Mouse (Mus musculus): ENCODE measurements around the gene Kazn. TPM values are rescaled to one million over a fixed set of nuclear protein-coding genes. Genes with fewer than 3 reads are reported as not detected.

The Kazn gene
- total RNA-seq, 1 experiment from 2014 or later, result 0.50 TPM

DNA sequence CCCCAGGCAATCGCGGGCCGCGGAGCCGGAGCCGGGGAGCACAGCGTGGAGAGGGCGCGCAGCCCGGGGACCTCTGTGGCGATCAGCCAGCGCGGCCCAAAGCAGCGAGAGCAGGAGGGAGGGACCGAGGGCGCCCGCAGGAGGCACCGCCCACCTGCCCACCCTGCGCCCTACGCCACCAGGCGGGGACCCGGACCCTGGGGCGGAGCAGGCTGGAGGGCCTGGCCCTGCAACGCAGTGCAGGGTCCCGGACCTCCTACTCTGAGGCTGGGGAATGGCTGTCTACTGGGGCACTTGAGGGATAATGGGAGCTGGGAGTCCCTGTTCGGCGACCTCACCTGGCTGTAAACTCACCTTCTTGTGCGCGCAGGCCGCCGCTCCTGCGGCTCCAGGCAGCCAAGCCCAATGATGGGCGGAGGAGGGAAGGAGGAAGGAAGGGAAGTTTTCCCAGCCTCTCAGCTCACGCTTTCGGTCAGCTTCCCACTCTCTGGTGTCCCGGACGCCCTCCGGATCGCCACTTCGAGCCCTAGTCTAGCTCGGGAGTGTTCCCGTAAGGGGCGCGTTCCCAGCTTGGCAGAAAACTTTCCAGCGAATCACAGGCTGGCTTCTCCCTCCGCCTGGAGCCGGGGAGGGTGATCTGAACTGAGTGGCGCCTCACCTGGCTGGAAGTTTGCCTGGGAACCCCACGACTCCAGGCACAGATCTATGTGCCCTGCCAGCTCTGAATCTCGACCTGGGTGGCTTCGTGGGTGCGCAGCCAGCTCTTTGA is 154.9 kb downstream of the Kazn start, which contains the start of gene Tmem51:
Tmem51 (minus strand) TSS at position 174 of the 769 bp plus-strand sequence.
- ATAC-seq (replicated peaks; ENCODE audit: low read depth, poor library complexity, severe bottlenecking), result peak; percentile 67

DNA sequence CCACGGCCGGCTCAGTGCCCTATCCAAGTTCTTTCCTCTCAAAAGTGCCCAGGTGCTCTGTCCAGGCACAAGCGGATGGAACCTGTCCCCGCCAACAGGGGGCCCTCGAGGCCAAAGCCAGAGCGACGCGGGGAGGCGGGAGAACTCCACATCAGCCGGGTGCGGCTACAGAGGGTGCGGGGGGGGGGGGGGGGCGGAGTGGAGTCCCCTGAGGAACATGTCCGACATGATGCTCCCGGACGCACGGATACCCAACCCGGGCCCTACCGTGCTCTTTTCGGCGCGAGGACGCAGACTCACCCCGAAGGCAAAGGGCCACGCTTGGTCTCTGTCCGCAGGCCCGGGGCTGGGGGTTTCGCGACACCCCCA is 155.5 kb downstream of the Kazn start:
- peak; percentile 55 for ATAC-seq (replicated peaks; ENCODE audit: low read depth, poor library complexity, severe bottlenecking)

DNA sequence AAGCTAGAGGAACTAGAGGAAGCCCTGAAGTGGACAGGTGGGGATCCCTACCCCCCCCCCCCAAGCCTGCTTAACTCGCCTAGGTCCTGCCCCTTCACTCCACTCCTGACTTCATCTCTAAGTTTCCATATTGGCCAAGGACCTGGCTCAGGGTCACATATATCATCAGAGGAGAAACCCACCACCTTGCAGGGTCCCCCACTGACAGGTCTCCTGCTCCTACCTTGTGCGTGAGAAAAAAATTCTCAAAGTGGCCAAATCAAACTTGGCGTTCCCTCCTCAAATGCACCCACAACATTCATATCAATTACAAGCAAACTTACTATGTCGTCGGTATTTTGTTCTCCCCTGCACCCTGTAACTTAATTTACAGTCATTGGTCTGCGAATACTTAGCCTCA is 156.0 kb downstream of the Kazn start:
- ATAC-seq (replicated peaks; ENCODE audit: low read depth, poor library complexity, severe bottlenecking), result no peak

DNA sequence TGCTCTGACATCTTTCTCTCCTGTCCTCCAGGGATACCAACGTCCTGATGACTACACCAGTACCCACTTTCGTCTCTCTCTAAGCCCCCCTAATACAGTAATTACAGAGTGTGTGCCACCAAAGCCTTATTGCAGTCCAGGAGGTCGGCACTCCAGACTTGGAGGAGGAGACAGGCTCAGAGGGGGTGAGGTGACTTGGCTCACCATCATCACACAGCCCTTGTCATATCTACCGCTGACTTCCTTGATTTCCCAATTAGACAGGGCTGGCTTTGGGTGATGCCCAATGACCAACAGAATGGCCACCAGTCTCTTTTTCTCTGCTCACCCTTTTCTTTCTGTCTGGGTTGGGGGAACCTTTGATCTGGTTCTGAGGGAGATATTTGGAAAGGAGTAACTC is 156.5 kb downstream of the Kazn start:
- no peak for ATAC-seq (replicated peaks; ENCODE audit: low read depth, poor library complexity, severe bottlenecking)

DNA sequence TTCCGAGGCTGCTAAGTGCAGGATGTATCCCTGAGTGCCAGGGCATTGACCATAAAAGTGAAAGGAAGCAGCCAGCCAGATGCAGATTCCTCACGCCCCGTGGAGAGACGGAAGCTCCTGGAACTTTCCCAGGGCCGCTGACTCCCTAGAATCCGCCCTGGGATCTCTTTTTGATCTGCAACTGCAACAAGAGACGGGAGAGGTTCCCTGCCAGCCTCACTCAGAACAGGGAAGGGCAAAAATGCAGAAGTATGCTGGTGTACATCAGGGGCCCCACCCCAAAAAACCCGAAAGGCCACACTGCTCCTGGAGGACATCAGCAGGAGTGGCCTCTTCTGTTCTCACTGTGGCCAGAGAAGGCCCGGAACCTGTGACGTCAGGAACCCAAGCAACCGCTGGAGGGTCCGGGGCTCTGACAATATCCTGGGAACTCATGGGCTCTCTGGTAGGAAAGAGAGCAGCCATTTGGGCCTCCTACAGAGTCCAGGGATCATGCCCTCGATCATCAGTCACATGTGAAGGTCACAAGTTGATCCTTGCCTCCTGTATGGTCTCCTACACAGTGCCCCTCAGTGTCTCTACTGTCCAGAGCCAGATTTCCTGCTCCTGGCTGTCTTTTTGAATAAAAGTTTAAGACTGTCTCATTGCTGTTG is 157.4 kb downstream of the Kazn start:
- peak; percentile 30; the same call in 1 of the 2 replicates for ATAC-seq (replicated peaks; ENCODE audit: low read depth, poor library complexity, severe bottlenecking)

DNA sequence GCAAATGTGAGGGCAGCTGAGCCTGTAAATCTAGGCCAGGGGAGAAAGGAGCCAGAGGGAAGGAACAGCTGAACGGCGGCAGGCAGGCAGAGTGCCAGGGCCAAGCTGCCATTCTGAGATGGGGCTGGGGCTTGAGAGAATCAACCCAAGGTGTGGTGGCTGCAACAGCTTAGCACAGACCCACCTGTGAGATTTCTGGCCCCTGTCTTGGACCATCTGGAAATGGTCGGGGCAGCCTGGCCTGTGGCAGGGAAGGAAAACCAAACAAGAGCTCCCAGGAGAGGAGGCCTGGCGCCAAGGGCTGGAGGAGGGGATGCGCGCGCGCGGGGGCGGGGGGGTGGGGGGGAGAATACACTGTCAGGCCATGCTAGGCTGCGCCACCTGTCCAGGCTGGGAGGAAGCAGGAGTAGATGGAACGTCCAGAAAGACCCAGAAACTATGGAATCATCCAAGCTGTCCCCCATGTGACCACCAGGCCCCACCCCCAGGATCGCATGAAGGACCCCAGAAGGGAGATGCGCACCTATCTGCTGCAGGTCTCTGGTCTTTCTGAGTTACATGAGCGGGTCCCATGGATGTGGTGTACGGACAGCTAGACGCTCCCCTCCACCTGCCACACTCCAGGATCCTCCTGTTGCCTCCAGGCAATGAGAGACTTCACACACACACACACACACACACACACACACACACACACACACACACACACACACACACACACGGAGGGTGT is 158.1 kb downstream of the Kazn start:
- ATAC-seq (replicated peaks; ENCODE audit: low read depth, poor library complexity, severe bottlenecking), result no peak

DNA sequence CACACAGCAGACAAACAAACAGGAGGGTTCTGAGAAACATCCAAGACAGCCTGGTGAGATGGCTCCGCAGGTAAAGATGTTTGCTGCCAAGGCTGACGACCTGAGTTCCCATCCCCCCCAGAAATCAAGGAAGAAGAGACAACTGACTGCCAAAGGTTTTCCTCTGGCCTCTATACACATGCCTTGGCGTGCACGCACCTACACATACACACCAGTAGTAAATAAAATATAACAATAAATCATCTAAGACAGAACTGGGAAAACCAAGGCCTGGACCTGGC is 158.8 kb downstream of the Kazn start:
- ATAC-seq (replicated peaks; ENCODE audit: low read depth, poor library complexity, severe bottlenecking), result no peak

DNA sequence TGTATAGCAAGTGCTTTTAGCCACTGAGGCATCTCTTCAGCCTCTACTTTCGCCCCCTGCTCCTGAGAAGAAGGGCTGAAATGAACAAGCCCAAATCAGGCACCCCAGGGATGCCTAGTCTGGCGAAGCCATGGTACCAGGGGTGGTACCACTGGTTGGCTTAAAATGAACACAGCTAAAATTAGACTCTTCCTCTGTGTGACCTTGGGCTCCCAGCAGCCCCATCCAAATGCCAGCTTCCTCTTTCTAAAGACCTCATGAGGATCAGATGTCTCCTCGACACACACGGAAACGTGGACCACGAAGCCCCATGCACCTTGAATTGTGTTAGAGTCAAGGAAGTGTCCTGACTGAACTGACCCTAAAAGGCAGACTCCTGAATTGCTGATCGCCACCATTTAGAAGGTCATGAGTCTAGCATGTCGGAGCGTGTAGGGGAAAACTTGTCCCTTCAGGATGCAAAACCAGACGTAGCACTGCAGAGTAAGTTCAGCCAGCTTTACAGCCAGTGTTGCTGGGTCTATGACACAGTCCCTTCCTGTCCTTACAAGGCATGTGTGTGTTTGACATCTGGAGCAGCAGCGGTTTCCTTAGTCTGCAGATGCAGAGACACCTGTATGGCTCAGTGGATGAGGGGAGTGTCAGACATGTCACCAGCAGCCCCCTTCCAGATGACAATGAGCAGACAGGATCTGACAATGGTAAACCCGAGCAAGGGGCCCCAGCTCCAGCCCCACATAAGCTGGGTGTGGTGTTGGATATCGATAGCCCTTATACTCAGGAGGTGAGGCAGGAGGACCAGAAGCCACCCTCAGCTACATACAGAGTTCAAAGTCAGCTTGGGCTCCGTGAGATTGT is 159.3 kb downstream of the Kazn start:
- peak; percentile 22 for ATAC-seq (replicated peaks; ENCODE audit: low read depth, poor library complexity, severe bottlenecking)

DNA sequence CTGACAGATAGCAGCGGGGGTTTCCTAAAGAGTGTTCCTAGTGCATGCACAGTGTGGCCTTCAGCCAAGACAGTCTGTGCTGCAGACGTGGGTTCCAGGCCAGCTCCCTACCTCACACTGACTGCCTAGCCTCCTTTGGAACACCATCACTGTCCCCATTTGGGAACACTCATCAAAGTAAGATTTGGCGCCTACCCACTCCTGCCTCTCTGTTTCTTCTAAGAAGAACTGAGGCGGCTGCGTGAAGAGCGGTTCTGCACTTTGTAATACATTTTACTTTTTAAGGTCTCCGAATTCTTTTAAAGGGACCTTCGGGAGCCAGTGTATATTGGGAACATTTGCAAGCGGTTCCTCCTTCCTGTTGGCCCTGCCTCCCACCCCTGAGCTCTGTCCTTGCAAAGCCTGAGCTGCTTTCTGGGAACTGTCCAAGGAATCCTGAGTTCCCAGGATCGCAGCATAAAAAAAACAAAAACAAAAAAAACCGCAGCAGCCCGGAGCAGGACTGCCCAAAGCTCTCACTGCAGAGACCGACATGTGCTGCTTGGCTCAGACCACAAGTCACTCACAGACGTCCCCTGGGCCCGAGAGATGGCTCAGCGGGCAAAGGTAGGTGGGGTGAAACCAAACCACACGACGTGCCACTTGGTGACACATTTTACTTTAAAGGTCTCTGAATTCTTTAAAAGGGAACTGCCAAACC is 161.5 kb downstream of the Kazn start:
- peak; percentile 79 for ATAC-seq (replicated peaks; ENCODE audit: low read depth, poor library complexity, severe bottlenecking)

DNA sequence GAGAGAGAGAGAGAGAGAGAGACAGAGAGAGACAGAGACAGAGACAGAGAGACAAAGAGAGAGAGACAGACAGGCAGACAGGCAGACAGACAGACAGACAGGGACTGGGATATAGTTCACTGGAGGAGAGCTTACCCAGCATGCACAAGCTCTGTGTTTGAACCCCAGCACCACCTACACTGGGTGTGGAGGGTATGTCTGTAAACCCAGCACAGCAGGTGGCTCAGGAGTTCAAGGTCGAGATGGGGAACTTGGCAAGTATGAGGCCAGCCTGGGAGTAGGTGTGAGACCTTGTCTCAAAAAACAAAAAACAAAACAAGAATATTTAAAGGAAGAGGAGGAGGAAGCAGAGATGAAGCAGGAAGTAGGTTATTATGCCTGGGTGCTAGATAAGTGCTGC is 162.3 kb downstream of the Kazn start:
- ATAC-seq (replicated peaks; ENCODE audit: low read depth, poor library complexity, severe bottlenecking), result no peak

DNA sequence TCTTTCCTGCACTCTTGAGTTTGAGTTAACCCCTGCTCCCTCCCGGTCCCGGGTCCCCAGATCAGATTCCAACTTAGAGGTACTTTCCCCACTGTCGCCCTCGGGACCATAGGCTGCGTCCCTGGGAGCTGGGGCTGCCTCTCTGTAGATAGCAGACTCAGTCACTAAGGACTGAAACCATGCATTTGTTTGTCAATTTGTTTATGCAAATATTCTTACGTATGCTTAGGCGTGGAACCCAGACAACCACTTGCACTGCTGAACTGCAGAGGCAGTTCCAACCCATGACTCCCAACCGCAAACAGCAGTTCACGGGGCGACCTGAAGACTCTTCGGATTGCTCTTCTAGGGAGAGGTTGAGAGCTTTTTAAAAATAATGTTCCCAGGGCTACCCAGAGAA is 163.3 kb downstream of the Kazn start:
- ATAC-seq (replicated peaks; ENCODE audit: low read depth, poor library complexity, severe bottlenecking), result no peak

DNA sequence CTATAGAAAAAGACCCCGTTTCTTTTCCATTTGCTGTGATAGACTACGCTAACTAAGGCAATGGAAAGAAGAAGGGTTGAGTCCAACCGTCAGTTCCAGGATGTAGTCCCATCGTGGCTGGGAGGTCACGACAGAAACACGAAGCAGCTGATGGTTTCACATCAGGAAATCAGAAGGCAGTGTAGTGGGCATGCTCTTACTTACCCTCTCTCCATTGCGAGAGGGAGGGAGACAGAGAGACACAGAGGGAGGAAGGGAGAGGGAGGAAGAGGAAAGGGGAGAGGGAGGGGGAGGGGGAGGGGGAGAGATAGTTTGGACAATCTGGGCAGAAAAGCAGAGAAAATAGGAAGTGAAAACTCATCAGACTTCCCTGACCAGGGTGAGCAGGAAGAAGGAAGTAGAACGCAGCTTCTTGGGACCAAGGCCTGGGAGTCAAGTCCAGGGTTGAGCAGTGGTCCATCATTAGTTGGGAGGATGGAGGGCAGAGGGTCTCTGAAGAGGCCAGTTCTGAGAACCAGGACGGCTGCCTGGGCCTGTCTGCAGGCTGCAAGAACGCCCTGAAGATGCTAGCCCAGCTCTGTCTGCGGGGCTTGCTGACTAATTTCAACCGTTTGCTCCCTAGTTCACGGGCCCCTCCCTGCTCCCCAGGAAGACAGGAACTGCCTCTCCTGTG is 165.0 kb downstream of the Kazn start:
- peak; percentile 34 for ATAC-seq (replicated peaks; ENCODE audit: low read depth, poor library complexity, severe bottlenecking)

DNA sequence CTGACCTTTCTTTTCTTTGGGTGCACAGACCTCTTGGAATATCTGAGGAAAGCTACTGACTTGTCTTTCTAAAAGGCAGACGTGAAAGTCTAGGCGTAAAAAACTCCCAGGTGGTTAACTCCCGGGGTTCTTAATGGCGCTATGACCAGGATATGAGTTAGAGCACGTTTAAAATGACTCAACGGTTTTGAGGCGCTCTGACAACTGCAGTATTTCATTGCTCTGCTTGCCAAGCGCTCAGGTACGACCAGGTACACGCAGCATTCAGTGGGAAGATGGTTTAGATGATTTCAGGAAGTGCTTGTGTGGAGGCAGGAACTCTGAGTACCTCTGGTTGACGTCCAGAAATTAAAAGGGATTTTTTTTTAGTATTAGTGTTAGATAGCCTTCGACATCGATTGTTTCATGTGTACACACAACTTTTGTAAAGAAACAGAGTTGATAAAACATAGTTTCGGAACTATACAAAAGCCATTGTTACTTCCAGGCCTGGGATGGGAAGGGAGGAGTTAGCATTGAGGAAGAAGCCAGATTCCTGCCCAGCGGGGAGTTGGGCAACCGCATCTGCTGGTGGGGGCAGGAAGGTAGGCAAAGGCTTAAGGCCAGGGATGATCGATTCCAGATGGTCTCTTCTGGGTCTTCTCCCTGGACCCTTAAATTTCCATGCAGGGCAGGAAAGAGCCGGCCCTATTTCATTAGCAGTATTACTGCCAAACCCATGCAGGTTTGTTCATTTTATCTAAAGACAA is 167.8 kb downstream of the Kazn start:
- ATAC-seq (replicated peaks; ENCODE audit: low read depth, poor library complexity, severe bottlenecking), result no peak

DNA sequence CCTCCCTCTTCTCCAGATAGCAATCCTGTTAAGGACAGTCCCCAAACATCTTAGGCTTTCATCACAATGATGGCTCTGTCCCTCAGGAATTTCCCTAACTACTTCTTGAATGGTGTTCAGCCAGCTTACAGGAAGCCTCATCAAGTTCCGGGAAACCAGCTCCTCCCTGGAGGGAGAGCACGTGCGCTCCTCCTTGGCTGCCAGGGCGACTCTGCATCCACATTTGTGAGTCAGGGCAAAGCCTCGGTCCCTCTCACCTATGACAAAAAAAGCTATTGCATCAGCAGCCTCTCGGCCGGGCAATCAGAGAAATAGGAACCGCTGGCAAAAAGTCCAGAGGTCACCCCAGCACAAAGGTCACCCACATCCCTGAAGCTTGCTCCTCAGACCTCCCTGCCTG is 168.4 kb downstream of the Kazn start:
- no peak for ATAC-seq (replicated peaks; ENCODE audit: low read depth, poor library complexity, severe bottlenecking)

DNA sequence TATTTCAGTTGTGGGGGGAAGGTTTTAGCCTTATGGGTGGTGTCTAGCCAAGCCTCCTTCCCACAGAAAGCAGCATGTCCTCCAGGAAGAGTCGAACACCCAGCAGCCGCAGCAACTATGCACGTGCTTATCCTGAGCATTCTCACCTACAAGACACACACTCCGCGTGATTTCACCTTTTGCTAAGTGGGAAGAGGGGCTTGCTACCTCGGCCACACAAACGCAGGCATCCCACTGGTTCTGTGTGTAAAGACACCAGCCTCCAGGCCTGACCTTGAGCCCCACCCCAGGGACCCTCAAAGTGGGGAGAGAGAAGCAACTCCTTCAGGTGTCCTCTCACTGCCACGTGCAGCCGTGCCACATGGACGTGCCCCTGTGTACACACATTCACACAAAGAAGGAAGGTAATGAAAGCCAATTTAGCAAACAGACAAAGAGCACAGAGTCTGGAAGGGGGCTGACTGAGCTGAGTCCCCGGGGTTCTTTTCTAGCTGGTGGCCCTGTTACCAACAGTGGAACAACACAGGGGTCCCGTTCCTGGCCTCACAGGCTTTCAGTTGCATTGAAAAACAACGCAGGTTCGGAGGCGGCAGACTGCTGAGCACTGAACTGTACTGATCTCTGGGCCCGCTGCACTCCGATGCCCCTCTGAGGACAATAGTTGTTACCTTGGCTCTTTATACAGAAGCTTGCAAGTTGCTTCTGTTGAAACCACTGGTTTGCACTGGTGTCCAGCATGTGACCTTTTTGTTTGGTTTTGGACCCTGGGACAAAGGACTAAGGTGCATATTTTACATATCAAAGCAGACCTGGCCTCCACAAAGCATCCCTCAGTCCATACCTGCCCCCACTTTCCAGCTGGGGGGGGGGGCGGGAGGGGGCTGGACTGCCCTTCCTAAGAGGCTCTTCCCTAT is 170.0 kb downstream of the Kazn start:
- ATAC-seq (replicated peaks; ENCODE audit: low read depth, poor library complexity, severe bottlenecking), result no peak

DNA sequence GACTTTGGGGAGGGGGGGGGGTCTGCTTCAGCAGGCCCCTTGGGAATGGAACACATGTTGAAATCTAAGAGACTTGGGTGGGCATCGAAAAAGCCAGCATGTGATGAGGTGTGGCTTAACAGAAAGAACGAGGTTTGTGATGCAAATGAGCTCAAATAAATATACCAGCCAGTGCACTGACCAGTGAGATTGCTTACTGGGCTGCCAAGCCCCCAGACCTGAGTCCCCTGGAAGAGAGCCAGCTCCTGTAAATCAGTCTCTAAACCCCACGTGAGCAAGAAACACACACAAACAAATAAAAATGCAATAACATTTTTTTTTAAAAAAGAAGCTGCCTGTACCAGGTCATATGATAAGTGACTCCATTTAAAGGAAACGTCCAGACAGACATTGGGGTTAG is 172.6 kb downstream of the Kazn start:
- no peak for ATAC-seq (replicated peaks; ENCODE audit: low read depth, poor library complexity, severe bottlenecking)

DNA sequence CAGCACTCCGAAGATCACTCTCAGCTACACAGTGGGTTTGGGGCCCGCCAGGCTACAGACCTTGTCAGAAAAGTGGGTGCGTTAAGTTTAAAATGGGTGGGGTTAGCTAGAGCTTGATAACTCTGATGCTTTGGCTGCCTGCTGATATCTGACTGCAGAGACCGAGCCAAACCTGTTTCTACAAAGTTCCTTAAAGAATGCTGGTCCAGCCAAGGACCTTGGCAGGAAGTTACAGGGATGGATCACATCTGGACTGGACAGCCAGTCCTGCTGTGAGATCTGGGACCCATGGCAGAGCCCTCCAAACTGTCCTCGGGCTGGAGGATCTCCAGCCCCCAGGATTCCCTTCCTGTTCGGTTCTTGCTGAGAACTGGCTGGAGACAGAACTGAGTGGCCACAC is 173.4 kb downstream of the Kazn start:
- ATAC-seq (replicated peaks; ENCODE audit: low read depth, poor library complexity, severe bottlenecking), result no peak

DNA sequence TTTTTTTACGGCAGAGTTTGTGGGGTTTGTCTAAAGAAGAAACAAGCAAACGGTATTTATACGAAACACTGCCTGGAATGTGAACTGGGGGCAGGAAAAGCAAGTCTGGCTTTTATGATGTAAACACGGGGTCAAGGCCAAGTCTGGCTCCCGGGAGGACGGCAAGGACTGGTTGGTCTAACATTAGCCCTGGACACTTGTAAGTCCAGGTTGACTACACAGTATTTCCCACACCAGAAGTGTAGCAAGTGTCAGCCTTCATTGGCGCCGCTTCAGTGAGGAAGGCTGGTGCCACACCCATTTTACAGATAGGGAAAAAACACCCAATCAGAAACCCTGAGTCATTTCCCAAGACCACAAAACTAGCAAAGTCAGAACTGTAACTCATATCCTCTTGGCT is 173.9 kb downstream of the Kazn start:
- ATAC-seq (replicated peaks; ENCODE audit: low read depth, poor library complexity, severe bottlenecking), result no peak

Measured in common myeloid progenitor, adult 5-6 weeks (primary cell).